Mouse (Mus musculus): ENCODE results near the gene Lrit3.
A peak's percentile ranks its signal among the peaks of the same experiment; 100 is the strongest.
"Not testable (repeated sequence)": the region's sequence is repeated elsewhere in the genome, so short reads cannot be mapped to it uniquely, and the experiment has no call there.

The Lrit3 gene

GRCm38 (mm10) chr3:129771210-129771609, 32.6 kb downstream of the Lrit3 start:
- no peak for DNase-seq (ENCODE audit: inconsistent ontology term)

- DNase-seq (ENCODE audit: inconsistent ontology term), result no peak
Observed at GRCm38 (mm10) chr3:129766971-129767794, 36.6 kb downstream of the Lrit3 start.

GRCm38 (mm10) chr3:129766106-129766505, 37.7 kb downstream of the Lrit3 start:
- no peak for DNase-seq (ENCODE audit: inconsistent ontology term)

GRCm38 (mm10) chr3:129757599-129757998, 46.2 kb downstream of the Lrit3 start:
- not testable (repeated sequence) for DNase-seq (ENCODE audit: inconsistent ontology term)

- peak; percentile 35 for DNase-seq (ENCODE audit: inconsistent ontology term)
Observed at GRCm38 (mm10) chr3:129754650-129755604, 48.9 kb downstream of the Lrit3 start, which contains the start of gene Egf. Egf (minus strand) TSS chr3:129755316.

GRCm38 (mm10) chr3:129744803-129745202, 59.0 kb downstream of the Lrit3 start:
- no peak for DNase-seq (ENCODE audit: inconsistent ontology term)

GRCm38 (mm10) chr3:129742781-129743180, 61.0 kb downstream of the Lrit3 start:
- no peak for DNase-seq (ENCODE audit: inconsistent ontology term)

- DNase-seq (ENCODE audit: inconsistent ontology term), result no peak
Observed at GRCm38 (mm10) chr3:129738291-129739183, 65.3 kb downstream of the Lrit3 start.
